Mouse (Mus musculus) ES-E14 (cell line): ENCODE data around the gene Anks1b.

Source experiments
- MAFK ChIP-seq: IDR thresholded peaks from 2 replicates; pipeline ENCODE4 v1.6.1; 2014; ENCODE audit warnings: mild to moderate bottlenecking, low read depth, low read length, inconsistent platforms; ENCODE audit not compliant: insufficient read depth
- ZNF384 ChIP-seq: IDR thresholded peaks from 2 replicates; pipeline ENCODE4 v1.6.1; 2012; ENCODE audit warnings: low read depth, low read length, inconsistent platforms

GRCm38 (mm10) chr10:90637352-90637751, 764.0 kb downstream of the Anks1b start:
- TF ChIP-seq MAFK (no peak), ZNF384 (no peak)
